Mouse (Mus musculus) olfactory bulb, adult 2 months (tissue): ENCODE results near the gene Uvrag.

Source experiments
- CTCF ChIP-seq: fragments of 200-500 bp; IDR thresholded peaks from 2 replicates; pipeline ENCODE4 v1.5.1; 2012; ENCODE audit warnings: low read depth, mild to moderate bottlenecking, low read length, moderate library complexity; ENCODE audit not compliant: insufficient read depth
- POLR2A ChIP-seq: fragments of 200-500 bp; IDR thresholded peaks from 2 replicates; pipeline ENCODE4 v1.6.1; 2012; ENCODE audit warnings: mild to moderate bottlenecking, low read depth, low read length, moderate library complexity; ENCODE audit not compliant: insufficient read depth

- no peak for TF ChIP-seq CTCF
- TF ChIP-seq POLR2A = no peak
These were observed 246.6 kb downstream of the Uvrag start for GRCm38 (mm10) chr7:98894305-98894704.
